Mouse (Mus musculus): ENCODE results near the gene Gm15294.

Gm15294 gene

GRCm38 (mm10) chrX:141875135-141875534 is at the start of gene Gm15294:
Gene Gm15294, minus strand, starts transcription at chrX:141875235.
- DNase-seq (ENCODE audit: low read depth, low spot score), result no peak

GRCm38 (mm10) chrX:141884336-141885048 is 9.5 kb upstream of the Gm15294 start:
- no peak for DNase-seq (ENCODE audit: low read depth, low spot score)

- DNase-seq (ENCODE audit: low read depth, low spot score), result no peak
Observed at GRCm38 (mm10) chrX:141874024-141874423, 1.0 kb downstream of the Gm15294 start.

GRCm38 (mm10) chrX:141873597-141873996 is 1.4 kb downstream of the Gm15294 start:
- DNase-seq (ENCODE audit: low read depth, low spot score), result no peak

- DNase-seq (ENCODE audit: low read depth, low spot score), result no peak
Observed at GRCm38 (mm10) chrX:141855684-141856396, 19.2 kb downstream of the Gm15294 start.

Data from ES-CJ7 (cell line).